Mouse (Mus musculus): ENCODE data around the gene Abraxas1. TPM values are rescaled to one million over a fixed set of nuclear protein-coding genes. Genes with fewer than 3 reads are reported as not detected.

Gene Abraxas1
- 15.4 and 15.5 TPM in 2 replicates for polyA plus RNA-seq (2014; fragmentation: Nextera tagmentation; extraction: Ambion mirVana)

DNA sequence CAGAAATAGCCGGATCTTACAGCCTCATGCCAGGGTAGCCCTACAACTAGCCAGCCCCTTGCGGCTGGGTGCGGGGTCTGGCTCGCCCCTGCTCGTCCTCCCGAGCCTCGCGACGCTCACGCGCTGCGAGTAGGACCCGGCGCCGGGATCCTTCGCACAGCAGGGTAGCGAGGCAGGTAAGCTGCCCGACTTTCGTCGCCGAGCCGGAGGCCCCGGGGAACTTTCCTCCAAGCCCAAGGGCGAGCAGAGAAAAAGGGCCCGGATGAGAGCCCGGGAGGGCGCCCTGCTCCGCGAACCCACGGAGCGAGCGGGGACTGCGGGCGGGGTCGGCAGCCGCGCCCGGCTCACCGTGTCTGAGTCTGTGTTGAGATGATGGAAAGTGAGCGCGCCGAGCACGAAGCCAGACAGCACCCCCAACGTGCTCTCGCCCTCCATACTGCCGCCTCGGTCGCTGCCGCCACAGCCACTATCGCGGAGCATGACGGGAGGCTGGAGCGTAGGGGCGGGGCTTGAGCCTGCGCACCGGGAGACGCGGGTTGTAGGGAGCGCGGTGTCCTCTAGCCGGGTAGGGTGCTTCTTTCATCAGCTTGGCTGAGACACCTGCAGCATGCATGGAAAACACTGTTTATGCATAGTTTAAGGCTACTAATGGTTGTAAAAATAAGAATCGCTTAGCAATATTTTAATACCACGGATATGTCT is at the start of gene Abraxas1:
Abraxas1 (minus strand) TSS at position 483 of the 702 bp plus-strand sequence.
- H3K4me1 ChIP-seq (ENCODE audit: control insufficient read depth, insufficient read depth, low read length): peaks cover 3% of the 10 kb centered on the region; the same call in 1 of the 2 replicates
- H3K27me3 ChIP-seq (ENCODE audit: control insufficient read depth, insufficient read depth, low read length): no peaks in the 10 kb centered on the region
- H3K9ac ChIP-seq (replicated peaks; ENCODE audit: low read depth, low read length): peak within 1 kb of the TSS; percentile 78
- H3K4me3 ChIP-seq (ENCODE audit: low read depth, low read length): peak within 1 kb of the TSS; percentile 55
- H3K4me2 ChIP-seq (ENCODE audit: low read depth, low read length): peak within 1 kb of the TSS; percentile 57
- H3K9me3 ChIP-seq (ENCODE audit: control insufficient read depth, low read length): no peaks in the 10 kb centered on the region
- ATAC-seq (ENCODE audit: low read depth): peak; percentile 98
- no peaks in the 10 kb centered on the region for H3K36me3 ChIP-seq (ENCODE audit: control insufficient read depth, insufficient read depth, low read length)
- WGBS: 1% methylated on average over 62 of the region's 63 CpGs
- peak within 1 kb of the TSS; percentile 68 for H3K27ac ChIP-seq (ENCODE audit: low read depth, low read length)

DNA sequence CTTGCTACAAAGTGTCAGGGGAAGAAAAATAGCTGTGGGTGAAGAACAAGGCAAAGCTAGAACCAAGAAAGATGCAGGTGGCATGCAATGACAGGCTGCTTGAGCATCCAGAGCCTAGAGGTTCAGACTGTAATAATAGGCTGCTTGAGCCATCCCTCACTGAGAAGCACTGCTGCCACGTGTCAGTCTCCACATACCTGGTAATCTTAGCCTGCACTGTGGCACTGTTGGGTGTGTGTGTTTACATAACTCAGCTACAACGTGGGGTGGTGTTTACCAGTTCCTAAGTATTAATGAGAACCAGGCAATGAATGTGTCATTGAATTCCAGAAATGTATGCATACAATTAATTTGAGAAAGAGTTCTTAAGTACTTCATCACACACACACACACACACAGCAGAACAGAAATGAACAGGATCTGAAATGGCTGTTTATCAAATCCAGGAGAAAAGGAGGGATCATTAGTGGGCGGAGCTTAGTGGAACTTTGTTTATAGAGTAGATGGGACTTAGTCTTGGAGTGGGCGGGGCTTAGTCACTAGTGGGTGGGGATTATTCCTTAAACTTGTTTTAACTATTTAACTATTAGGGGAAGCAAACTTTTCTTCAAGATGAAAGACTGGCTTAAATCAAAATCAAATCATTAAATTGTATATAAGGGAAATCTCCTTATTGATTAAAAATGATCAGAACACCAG is 48.6 kb upstream of the Abraxas1 start:
- WGBS: 74% methylated on average over 4 of the region's 4 CpGs
- H3K4me2 ChIP-seq (ENCODE audit: low read depth, low read length): no peak overlapping the region

DNA sequence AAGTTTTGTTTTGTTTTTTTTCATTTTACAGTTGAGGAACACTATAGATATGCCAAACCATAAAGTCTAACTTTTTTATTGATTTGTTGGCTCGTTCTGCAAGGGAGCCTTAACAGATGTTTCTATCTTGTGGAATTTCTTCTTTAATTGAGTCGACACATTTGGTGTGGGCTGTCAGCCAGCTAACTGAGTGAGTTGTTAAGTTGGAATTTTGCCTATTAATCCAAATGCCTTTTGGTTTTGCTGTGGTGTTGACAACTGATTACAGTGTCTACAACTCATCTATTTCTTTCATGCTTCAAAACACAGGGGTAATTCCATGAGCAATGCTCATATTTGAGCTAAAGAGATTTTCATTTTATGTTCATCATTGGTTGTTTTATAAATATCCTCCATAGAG is 45.4 kb upstream of the Abraxas1 start:
- no peak for ATAC-seq (ENCODE audit: low read depth)
- WGBS: 67% methylated on average over 2 of the region's 2 CpGs
- H3K4me3 ChIP-seq (ENCODE audit: low read depth, low read length): no peak overlapping the region
- H3K4me2 ChIP-seq (ENCODE audit: low read depth, low read length): no peak overlapping the region
- no peak overlapping the region for H3K9ac ChIP-seq (replicated peaks; ENCODE audit: low read depth, low read length)
- H3K36me3 ChIP-seq (ENCODE audit: control insufficient read depth, insufficient read depth, low read length): no peaks in the 10 kb centered on the region
- no peaks in the 10 kb centered on the region for H3K27me3 ChIP-seq (ENCODE audit: control insufficient read depth, insufficient read depth, low read length)
- no peaks in the 10 kb centered on the region for H3K9me3 ChIP-seq (ENCODE audit: control insufficient read depth, low read length)
- H3K4me1 ChIP-seq (ENCODE audit: control insufficient read depth, insufficient read depth, low read length): no peaks in the 10 kb centered on the region
- no peak overlapping the region for H3K27ac ChIP-seq (ENCODE audit: low read depth, low read length)

More for the DNA sequence above, 48.6 kb upstream of the Abraxas1 start:
- Histone ChIP-seq H3K4me3 (ENCODE audit: low read depth, low read length) (no peak overlapping the region), H3K27me3 (ENCODE audit: control insufficient read depth, insufficient read depth, low read length) (no peaks in the 10 kb centered on the region), H3K4me1 (ENCODE audit: control insufficient read depth, insufficient read depth, low read length) (no peaks in the 10 kb centered on the region), H3K36me3 (ENCODE audit: control insufficient read depth, insufficient read depth, low read length) (no peaks in the 10 kb centered on the region), H3K9ac (replicated peaks; ENCODE audit: low read depth, low read length) (no peak overlapping the region), H3K27ac (ENCODE audit: low read depth, low read length) (no peak overlapping the region), H3K9me3 (ENCODE audit: control insufficient read depth, low read length) (no peaks in the 10 kb centered on the region)
- no peak for ATAC-seq (ENCODE audit: low read depth)

DNA sequence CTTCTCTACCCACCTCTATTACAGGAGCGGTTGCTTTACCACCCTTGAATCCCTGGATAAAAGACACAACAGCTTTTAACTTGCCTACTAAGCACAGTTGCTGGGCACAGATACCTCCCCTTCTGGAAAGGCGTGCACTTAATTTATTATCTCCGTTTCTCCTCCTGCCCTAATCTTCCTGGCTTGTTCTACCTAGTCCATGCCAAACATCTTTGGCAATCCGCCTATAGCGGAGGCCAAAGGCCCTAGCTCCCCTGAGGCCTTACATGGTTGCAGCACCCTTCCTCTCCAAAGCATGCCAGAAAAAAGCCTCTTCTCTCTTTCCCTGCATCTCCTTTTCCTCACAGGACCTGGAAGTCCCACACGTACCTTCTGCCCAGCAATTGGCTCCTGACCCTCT is 43.7 kb upstream of the Abraxas1 start:
- Histone ChIP-seq H3K9ac (replicated peaks; ENCODE audit: low read depth, low read length) (no peak overlapping the region), H3K27ac (ENCODE audit: low read depth, low read length) (no peak overlapping the region), H3K4me3 (ENCODE audit: low read depth, low read length) (no peak overlapping the region), H3K4me1 (ENCODE audit: control insufficient read depth, insufficient read depth, low read length) (no peaks in the 10 kb centered on the region), H3K4me2 (ENCODE audit: low read depth, low read length) (no peak overlapping the region), H3K27me3 (ENCODE audit: control insufficient read depth, insufficient read depth, low read length) (no peaks in the 10 kb centered on the region), H3K9me3 (ENCODE audit: control insufficient read depth, low read length) (no peaks in the 10 kb centered on the region), H3K36me3 (ENCODE audit: control insufficient read depth, insufficient read depth, low read length) (no peaks in the 10 kb centered on the region)
- 93% methylated on average over 6 of the region's 6 CpGs for WGBS
- ATAC-seq (ENCODE audit: low read depth): no peak

DNA sequence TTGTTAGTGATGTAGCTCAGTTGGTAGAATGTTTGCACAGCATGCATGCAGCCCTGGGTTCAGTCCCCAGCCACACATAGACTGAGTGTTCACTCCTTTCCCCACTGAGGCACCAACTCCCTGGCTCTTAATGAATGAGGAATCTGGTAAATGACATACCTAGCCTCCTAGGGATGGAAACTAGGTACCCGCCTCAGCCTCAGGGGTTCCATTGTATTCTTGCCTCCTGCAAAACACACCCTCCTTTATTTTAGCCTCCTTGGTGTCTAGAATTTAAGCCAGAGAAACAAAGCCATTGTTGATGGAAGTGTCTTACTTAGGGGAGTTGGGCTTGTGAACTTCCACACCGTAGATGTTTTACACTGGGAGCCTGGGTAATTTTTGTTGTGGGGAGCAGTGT is 42.3 kb upstream of the Abraxas1 start:
- no peak for ATAC-seq (ENCODE audit: low read depth)
- WGBS: 79% methylated on average over 2 of the region's 2 CpGs
- Histone ChIP-seq H3K4me1 (ENCODE audit: control insufficient read depth, insufficient read depth, low read length) (no peaks in the 10 kb centered on the region), H3K9me3 (ENCODE audit: control insufficient read depth, low read length) (no peaks in the 10 kb centered on the region), H3K27me3 (ENCODE audit: control insufficient read depth, insufficient read depth, low read length) (no peaks in the 10 kb centered on the region), H3K4me3 (ENCODE audit: low read depth, low read length) (no peak overlapping the region), H3K4me2 (ENCODE audit: low read depth, low read length) (no peak overlapping the region), H3K27ac (ENCODE audit: low read depth, low read length) (no peak overlapping the region), H3K36me3 (ENCODE audit: control insufficient read depth, insufficient read depth, low read length) (no peaks in the 10 kb centered on the region), H3K9ac (replicated peaks; ENCODE audit: low read depth, low read length) (no peak overlapping the region)

DNA sequence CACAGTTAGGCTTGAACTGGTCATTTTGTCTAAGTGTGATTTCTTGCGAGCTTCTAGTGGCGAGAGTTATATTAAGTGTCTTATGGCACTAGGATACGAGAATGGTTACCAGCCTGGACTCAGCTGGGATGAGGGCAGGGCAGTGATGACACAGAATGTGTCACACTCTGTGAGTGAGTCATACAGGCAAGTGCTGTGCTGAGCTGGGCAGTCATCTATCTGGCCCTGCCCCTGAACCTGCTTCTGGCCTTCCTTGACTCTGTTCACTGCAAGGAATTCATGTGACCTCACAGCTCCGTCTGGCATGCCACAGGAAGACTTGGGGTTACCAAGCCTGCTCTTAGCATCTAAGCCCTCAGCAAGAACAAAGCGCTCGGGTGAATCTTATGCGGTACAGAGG is 41.0 kb upstream of the Abraxas1 start:
- no peak for ATAC-seq (ENCODE audit: low read depth)
- WGBS: 89% methylated on average over 7 of the region's 7 CpGs
- H3K9me3 ChIP-seq (ENCODE audit: control insufficient read depth, low read length): no peaks in the 10 kb centered on the region
- H3K4me3 ChIP-seq (ENCODE audit: low read depth, low read length): no peak overlapping the region
- H3K4me1 ChIP-seq (ENCODE audit: control insufficient read depth, insufficient read depth, low read length): no peaks in the 10 kb centered on the region
- H3K36me3 ChIP-seq (ENCODE audit: control insufficient read depth, insufficient read depth, low read length): no peaks in the 10 kb centered on the region
- no peaks in the 10 kb centered on the region for H3K27me3 ChIP-seq (ENCODE audit: control insufficient read depth, insufficient read depth, low read length)
- no peak overlapping the region for H3K27ac ChIP-seq (ENCODE audit: low read depth, low read length)
- no peak overlapping the region for H3K9ac ChIP-seq (replicated peaks; ENCODE audit: low read depth, low read length)
- H3K4me2 ChIP-seq (ENCODE audit: low read depth, low read length): no peak overlapping the region

DNA sequence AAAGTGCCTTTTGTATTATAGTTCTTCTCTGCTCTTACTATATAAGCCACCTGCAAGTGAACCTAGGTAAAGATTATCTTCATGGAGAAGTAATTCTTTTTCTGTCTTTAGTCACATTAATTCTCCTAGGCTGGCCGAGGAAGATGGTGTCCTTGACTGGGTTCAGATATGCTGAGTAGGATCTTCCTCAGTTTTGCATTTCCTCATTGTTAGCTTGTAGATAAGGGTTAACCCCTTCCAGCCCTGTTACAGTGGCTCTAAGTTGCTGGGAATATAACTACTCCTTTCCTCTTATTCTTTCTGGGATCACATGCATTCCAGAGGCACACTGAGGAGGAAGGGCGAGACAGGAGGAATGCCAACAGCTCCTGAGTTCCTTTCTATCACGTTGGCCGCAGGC is 40.4 kb upstream of the Abraxas1 start:
- WGBS: 68% methylated on average over 4 of the region's 4 CpGs
- Histone ChIP-seq H3K4me1 (ENCODE audit: control insufficient read depth, insufficient read depth, low read length) (no peaks in the 10 kb centered on the region), H3K9ac (replicated peaks; ENCODE audit: low read depth, low read length) (no peak overlapping the region), H3K4me2 (ENCODE audit: low read depth, low read length) (no peak overlapping the region), H3K27ac (ENCODE audit: low read depth, low read length) (no peak overlapping the region), H3K9me3 (ENCODE audit: control insufficient read depth, low read length) (no peaks in the 10 kb centered on the region), H3K36me3 (ENCODE audit: control insufficient read depth, insufficient read depth, low read length) (no peaks in the 10 kb centered on the region), H3K4me3 (ENCODE audit: low read depth, low read length) (no peak overlapping the region), H3K27me3 (ENCODE audit: control insufficient read depth, insufficient read depth, low read length) (no peaks in the 10 kb centered on the region)
- no peak for ATAC-seq (ENCODE audit: low read depth)

DNA sequence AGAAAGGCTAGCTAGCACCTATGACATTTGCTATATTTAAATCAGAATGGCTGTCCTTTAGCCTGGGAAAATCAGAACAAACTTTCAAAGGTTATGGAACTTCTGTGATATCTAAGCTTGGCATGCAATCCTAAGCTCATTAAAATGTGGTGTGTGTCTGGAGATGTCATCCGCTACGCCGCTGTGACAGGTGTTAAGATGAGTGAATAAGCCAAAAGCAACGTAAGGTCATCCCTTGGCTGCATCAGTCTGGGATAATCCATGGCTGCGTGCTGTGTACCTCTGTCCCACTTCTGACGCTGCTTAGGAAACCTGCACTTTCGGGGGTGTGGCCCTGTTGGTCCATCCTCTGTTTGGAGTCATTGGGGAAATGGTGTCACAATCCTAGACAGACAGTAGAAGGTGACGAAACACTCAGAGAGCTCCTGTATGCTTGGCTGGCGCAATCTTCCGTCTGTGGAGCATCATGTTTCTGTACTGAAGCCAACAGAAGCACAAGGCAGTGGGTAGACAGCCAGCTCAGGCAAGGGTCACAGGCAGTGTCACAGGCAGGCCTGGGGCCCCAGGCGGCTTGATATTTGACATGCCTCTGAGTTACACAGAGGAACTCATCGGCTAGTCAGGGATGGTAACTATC is 39.8 kb upstream of the Abraxas1 start:
- no peak overlapping the region for H3K9ac ChIP-seq (replicated peaks; ENCODE audit: low read depth, low read length)
- no peaks in the 10 kb centered on the region for H3K36me3 ChIP-seq (ENCODE audit: control insufficient read depth, insufficient read depth, low read length)
- H3K4me1 ChIP-seq (ENCODE audit: control insufficient read depth, insufficient read depth, low read length): no peaks in the 10 kb centered on the region
- no peak for ATAC-seq (ENCODE audit: low read depth)
- H3K4me2 ChIP-seq (ENCODE audit: low read depth, low read length): no peak overlapping the region
- H3K27me3 ChIP-seq (ENCODE audit: control insufficient read depth, insufficient read depth, low read length): no peaks in the 10 kb centered on the region
- 86% methylated on average over 12 of the region's 12 CpGs for WGBS
- H3K4me3 ChIP-seq (ENCODE audit: low read depth, low read length): no peak overlapping the region
- no peaks in the 10 kb centered on the region for H3K9me3 ChIP-seq (ENCODE audit: control insufficient read depth, low read length)
- no peak overlapping the region for H3K27ac ChIP-seq (ENCODE audit: low read depth, low read length)

DNA sequence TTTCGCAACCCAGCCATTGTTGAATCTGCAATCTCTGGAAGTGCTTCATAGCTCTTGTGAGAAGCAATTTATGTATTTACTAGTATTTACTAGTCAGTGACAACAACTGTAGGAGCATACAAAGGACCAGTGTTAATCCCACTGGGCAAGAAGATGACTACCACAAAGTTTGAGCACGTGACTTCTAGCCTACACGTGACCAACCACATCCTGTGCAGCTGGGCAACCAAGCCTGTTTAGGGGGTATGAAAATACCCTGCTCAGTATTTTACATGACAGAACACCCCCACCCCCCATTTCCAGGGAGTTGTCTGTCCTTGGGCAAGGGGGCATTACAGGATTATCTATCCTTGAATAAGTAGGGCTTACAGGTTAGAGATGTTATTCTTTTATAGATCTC is 35.8 kb upstream of the Abraxas1 start:
- no peaks in the 10 kb centered on the region for H3K9me3 ChIP-seq (ENCODE audit: control insufficient read depth, low read length)
- WGBS: 90% methylated on average over 3 of the region's 3 CpGs
- no peak overlapping the region for H3K9ac ChIP-seq (replicated peaks; ENCODE audit: low read depth, low read length)
- no peaks in the 10 kb centered on the region for H3K36me3 ChIP-seq (ENCODE audit: control insufficient read depth, insufficient read depth, low read length)
- no peak overlapping the region for H3K4me2 ChIP-seq (ENCODE audit: low read depth, low read length)
- no peaks in the 10 kb centered on the region for H3K4me1 ChIP-seq (ENCODE audit: control insufficient read depth, insufficient read depth, low read length)
- H3K27me3 ChIP-seq (ENCODE audit: control insufficient read depth, insufficient read depth, low read length): no peaks in the 10 kb centered on the region
- no peak for ATAC-seq (ENCODE audit: low read depth)
- no peak overlapping the region for H3K27ac ChIP-seq (ENCODE audit: low read depth, low read length)
- no peak overlapping the region for H3K4me3 ChIP-seq (ENCODE audit: low read depth, low read length)
